Mouse (Mus musculus): ENCODE data around the gene Pdk2. TPM values are rescaled to one million over a fixed set of nuclear protein-coding genes. Genes with fewer than 3 reads are reported as not detected.

Gene Pdk2
- total RNA-seq, 2 experiments from 2014 or later, result 118 to 121 TPM

GRCm38 (mm10) chr11:94986435-94986834 is 54.7 kb downstream of the Pdk2 start:
- DNase-seq, result no peak

- DNase-seq, result no peak
Observed at GRCm38 (mm10) chr11:94985822-94986221, 55.3 kb downstream of the Pdk2 start.

- no peak for DNase-seq
Observed at GRCm38 (mm10) chr11:94985140-94985539, 56.0 kb downstream of the Pdk2 start.

- DNase-seq, result no peak
Observed at GRCm38 (mm10) chr11:94979462-94980179, 61.5 kb downstream of the Pdk2 start.

- peak; percentile 98 to 99 for DNase-seq
Observed at GRCm38 (mm10) chr11:94978947-94979346, 62.2 kb downstream of the Pdk2 start.

- no peak for DNase-seq
Observed at GRCm38 (mm10) chr11:94978178-94978915, 62.8 kb downstream of the Pdk2 start.

Other genes with a start within 250 kb of the Pdk2 start
- 10 to 100 TPM; 12.0 to 18.6 TPM for gene Col1a1, start 105.1 kb downstream of the Pdk2 start, total RNA-seq (2021)
- not detected for gene Hils1, start 73.8 kb downstream of the Pdk2 start, total RNA-seq (2021)
- gene Sgca, start 65.0 kb downstream of the Pdk2 start, total RNA-seq (2021), result under 1 TPM in 1 of 2 experiments, not detected in 1; 0.48 TPM
- 100 to 1,000 TPM; 931 to 932 TPM for gene Ppp1r9b, start 50.3 kb downstream of the Pdk2 start, total RNA-seq (2021)
- gene Samd14, start 31.5 kb downstream of the Pdk2 start, total RNA-seq (2021), result 10 to 100 TPM; 43.3 to 46.5 TPM
- 10 to 100 TPM; 12.1 to 14.0 TPM for gene Itga3, start 35.4 kb upstream of the Pdk2 start, total RNA-seq (2021)
- gene Dlx3, start 78.8 kb upstream of the Pdk2 start, total RNA-seq (2021), result not detected
- not detected for gene Dlx4, start 104.9 kb upstream of the Pdk2 start, total RNA-seq (2021)
- gene Tac4, start 220.2 kb upstream of the Pdk2 start, total RNA-seq (2021), result not detected

Measured in layer of hippocampus, postnatal 36 days (tissue).